Mouse (Mus musculus): ENCODE data around the gene Noto. TPM values are rescaled to one million over a fixed set of nuclear protein-coding genes. Genes with fewer than 3 reads are reported as not detected.

Gene Noto
- not detected in 2 replicates for polyA plus RNA-seq (2015; fragmentation: Nextera tagmentation; extraction: Ambion mirVana)

DNA sequence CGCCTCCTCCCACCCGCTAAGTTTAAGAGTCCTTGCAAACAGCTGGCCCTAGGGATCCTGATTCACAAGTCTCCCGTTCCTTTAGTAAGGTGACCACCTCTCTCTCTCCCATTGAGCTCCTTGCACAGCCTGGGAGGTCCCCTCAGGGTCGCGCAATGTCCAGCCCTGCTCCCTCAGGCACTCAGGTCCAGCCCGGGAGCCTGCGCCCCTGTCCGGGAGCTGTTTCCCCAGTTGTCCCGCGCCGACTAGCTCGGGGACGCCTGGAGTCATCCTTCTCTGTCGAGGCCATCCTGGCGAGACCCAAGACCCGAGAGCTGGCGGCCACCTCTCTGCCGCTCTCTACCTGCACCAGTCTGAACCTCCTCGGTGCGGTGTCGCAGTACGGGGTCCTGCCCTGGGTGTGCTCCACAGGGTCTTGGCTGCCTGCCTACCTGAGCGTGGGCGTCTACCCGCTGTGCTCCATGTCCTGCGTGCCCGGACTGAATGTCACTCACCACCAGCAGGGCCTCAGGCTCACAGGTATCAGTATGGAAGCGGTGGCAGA lies at the start of gene Noto:
TSS of gene Noto (plus strand) at position 51 of the 544 bp plus-strand sequence.
- peak within 1 kb of the TSS; percentile 35 for H3K4me2 ChIP-seq (ENCODE audit: low read length)
- DNase-seq (ENCODE audit: low spot score) (no peak), ATAC-seq (replicated peaks; ENCODE audit: low FRiP score, low read depth) (no peak; the same call in 1 of the 2 replicates)
- no peaks in the 10 kb centered on the region for H3K36me3 ChIP-seq (ENCODE audit: insufficient read depth, low read length)
- H3K9ac ChIP-seq (ENCODE audit: low read depth, low read length) = 0 out of 2 replicates have a peak within 1 kb of the TSS, but pooled peaks have one; percentile 37
- H3K4me3 ChIP-seq (replicated peaks; ENCODE audit: low read depth, low read length) = no peak within 1 kb of the TSS
- H3K27me3 ChIP-seq (ENCODE audit: insufficient read depth, low read length) = no peaks in the 10 kb centered on the region
- no peak within 1 kb of the TSS for H3K27ac ChIP-seq
- 13% methylated on average over 28 of the region's 28 CpGs for WGBS
- H3K9me3 ChIP-seq (replicated peaks; ENCODE audit: low read length) = no peaks in the 10 kb centered on the region
- no peak for TF ChIP-seq CTCF (IDR thresholded peaks at IDR 0.05; ENCODE audit: low read depth)
- H3K4me1 ChIP-seq (replicated peaks; ENCODE audit: insufficient read depth, low read length) = no peaks in the 10 kb centered on the region

DNA sequence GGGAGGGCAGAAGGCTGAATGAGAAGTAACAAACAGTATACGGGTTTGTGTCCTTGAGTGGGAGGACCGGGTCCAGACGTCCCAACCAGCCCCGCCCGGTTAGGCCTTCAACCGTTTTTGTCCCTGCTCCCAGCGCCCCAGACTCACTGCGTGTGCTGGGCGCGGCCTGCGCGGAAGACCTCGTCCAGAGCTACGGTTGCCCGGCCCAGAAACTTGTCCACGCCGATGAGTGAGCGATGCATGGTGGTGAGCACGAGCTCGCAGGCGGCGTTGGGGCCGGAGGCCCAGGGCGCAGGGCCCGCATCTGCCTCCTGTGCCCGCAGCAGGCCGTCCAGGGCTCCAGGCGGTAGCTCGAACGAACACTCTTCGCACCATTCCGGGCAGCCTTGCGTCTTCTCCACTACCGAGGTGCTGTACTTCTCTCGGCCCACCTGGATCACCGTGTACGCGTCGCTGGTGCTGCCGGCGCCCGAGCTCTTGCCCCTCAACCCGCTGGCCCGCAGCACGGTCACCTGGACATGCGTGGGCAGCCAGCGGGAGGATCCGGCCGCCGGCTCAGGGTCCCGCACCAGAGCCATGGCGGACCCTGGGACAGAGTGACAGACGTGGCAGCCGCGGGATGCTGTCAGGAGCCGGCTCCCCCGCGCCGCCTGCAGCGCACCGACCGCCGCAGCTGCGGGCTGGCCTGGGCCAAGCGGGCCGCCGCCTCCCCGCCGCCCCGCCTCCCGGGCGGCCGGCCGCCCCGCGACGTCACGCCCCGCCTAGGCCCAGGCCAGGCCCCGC lies 49.5 kb upstream of the Noto start, which contains the start of gene Rab11fip5:
TSS of gene Rab11fip5 (minus strand) at position 684 of the 783 bp plus-strand sequence.
- Histone ChIP-seq H3K27ac (peak within 1 kb of the TSS; percentile 75), H3K4me1 (replicated peaks; ENCODE audit: insufficient read depth, low read length) (peaks cover 19% of the 10 kb centered on the region), H3K4me2 (ENCODE audit: low read length) (peak within 1 kb of the TSS; percentile 91), H3K4me3 (replicated peaks; ENCODE audit: low read depth, low read length) (peak within 1 kb of the TSS; percentile 64), H3K27me3 (ENCODE audit: insufficient read depth, low read length) (no peaks in the 10 kb centered on the region), H3K9ac (ENCODE audit: low read depth, low read length) (peak within 1 kb of the TSS; percentile 77), H3K9me3 (replicated peaks; ENCODE audit: low read length) (no peaks in the 10 kb centered on the region), H3K36me3 (ENCODE audit: insufficient read depth, low read length) (no peaks in the 10 kb centered on the region)
- no peak for TF ChIP-seq CTCF (IDR thresholded peaks at IDR 0.05; ENCODE audit: low read depth)
- DNase-seq (ENCODE audit: low spot score) = no peak
- ATAC-seq (replicated peaks; ENCODE audit: low FRiP score, low read depth) = peak; percentile 8
- WGBS = 2% methylated on average over 79 of the region's 80 CpGs

DNA sequence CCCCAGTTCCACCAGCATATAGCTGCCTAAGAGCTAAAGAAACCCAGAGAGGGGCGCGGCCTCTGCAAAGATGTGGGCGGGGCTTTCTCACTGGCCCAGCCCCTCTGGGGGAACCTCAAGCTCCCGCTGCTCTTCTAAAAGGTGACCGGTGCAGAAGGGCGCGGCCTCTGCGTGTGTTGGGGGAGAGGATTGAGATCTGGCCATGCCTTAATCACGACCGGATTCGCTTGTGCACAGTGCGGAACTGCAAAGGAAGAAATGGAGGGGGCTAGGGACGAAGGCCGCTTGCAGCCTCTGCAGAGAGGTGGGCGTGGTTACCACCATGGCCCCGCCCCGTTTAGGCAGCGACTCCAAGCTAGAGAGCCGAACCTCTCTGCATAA lies 49.0 kb upstream of the Noto start:
- Histone ChIP-seq H3K27ac (peak overlapping the region; percentile 75), H3K9me3 (replicated peaks; ENCODE audit: low read length) (no peaks in the 10 kb centered on the region), H3K4me1 (replicated peaks; ENCODE audit: insufficient read depth, low read length) (peaks cover 13% of the 10 kb centered on the region), H3K4me3 (replicated peaks; ENCODE audit: low read depth, low read length) (peak overlapping the region; percentile 64), H3K36me3 (ENCODE audit: insufficient read depth, low read length) (no peaks in the 10 kb centered on the region), H3K27me3 (ENCODE audit: insufficient read depth, low read length) (no peaks in the 10 kb centered on the region), H3K4me2 (ENCODE audit: low read length) (peak overlapping the region; percentile 91), H3K9ac (ENCODE audit: low read depth, low read length) (peak overlapping the region; percentile 77)
- peak; percentile 93 for ATAC-seq (replicated peaks; ENCODE audit: low FRiP score, low read depth)
- WGBS = 0% methylated on average over 19 of the region's 19 CpGs
- DNase-seq (ENCODE audit: low spot score) = peak; percentile 100
- TF ChIP-seq CTCF (IDR thresholded peaks at IDR 0.05; ENCODE audit: low read depth) = no peak

DNA sequence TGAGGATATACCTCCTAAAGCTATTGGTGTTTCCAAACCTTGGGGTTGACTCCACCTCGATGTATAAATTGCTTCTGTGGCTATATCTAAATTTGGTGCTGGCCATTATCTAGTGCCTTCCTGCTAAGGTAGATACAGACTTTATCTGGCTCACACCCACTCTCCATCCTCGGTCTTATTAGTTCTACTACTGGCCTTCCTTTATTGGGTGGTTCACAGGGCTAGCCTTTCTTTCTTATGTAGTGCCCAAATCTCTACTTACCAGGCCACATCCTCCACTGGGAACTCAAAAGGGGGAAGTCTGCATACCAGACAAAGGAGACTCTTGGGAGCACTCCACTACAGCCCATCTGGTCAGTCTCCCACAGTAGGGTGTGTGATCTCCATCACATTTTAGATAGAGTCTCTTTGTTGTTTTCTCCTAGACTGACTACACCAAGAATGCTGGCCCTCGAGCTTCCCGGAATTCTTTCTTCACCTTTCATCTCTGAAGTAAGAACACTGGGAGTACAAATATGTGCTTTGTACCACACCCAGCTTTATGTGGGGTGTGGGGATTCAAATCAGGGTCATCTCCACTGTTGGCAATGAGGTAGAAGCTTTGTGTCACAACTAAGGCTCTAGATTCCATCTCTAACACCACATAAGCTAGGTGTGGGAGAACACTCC lies 46.5 kb upstream of the Noto start:
- H3K9me3 ChIP-seq (replicated peaks; ENCODE audit: low read length) = no peaks in the 10 kb centered on the region
- H3K4me1 ChIP-seq (replicated peaks; ENCODE audit: insufficient read depth, low read length) = peaks cover 11% of the 10 kb centered on the region
- no peak overlapping the region for H3K27ac ChIP-seq
- no peak overlapping the region for H3K9ac ChIP-seq (ENCODE audit: low read depth, low read length)
- no peak overlapping the region for H3K4me2 ChIP-seq (ENCODE audit: low read length)
- no peaks in the 10 kb centered on the region for H3K27me3 ChIP-seq (ENCODE audit: insufficient read depth, low read length)
- H3K4me3 ChIP-seq (replicated peaks; ENCODE audit: low read depth, low read length) = no peak overlapping the region
- TF ChIP-seq CTCF (IDR thresholded peaks at IDR 0.05; ENCODE audit: low read depth) = no peak
- DNase-seq (ENCODE audit: low spot score) (no peak), ATAC-seq (replicated peaks; ENCODE audit: low FRiP score, low read depth) (no peak)
- no peaks in the 10 kb centered on the region for H3K36me3 ChIP-seq (ENCODE audit: insufficient read depth, low read length)
- 70% methylated on average over 4 of the region's 4 CpGs for WGBS

GRCm38 (mm10) chr6:85377876-85378275 lies 45.8 kb upstream of the Noto start:
- Histone ChIP-seq H3K4me2 (ENCODE audit: low read length) (no peak overlapping the region), H3K27ac (peak overlapping the region; percentile 69)
- no peak for ATAC-seq (replicated peaks; ENCODE audit: low FRiP score, low read depth)

DNA sequence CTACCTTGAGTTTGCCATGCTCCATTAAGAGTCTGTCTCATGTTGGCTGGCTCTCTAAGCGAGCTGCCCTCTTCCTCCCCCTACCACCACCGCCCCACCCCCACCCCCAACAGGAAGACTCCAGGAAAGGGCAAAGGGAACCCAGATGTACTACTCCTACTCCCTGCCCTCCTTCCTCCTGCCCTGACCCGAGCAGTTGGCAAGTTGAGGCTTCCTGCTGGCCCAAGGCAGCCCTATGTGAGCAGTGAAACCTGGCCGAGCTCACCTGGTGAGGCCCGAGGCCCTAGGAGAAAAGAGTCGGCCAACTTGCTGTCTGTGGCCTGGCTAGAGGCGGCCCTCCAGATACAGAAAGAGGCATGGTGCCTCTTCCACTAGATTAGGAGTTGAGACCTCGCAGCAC lies 45.1 kb upstream of the Noto start:
- H3K9ac ChIP-seq (ENCODE audit: low read depth, low read length) = no peak overlapping the region
- no peak for DNase-seq (ENCODE audit: low spot score)
- H3K4me2 ChIP-seq (ENCODE audit: low read length) = no peak overlapping the region
- whole genome bisulfite sequencing = 44% methylated on average over 8 of the region's 8 CpGs
- peak overlapping the region; percentile 69 for H3K27ac ChIP-seq
- H3K27me3 ChIP-seq (ENCODE audit: insufficient read depth, low read length) = no peaks in the 10 kb centered on the region
- no peaks in the 10 kb centered on the region for H3K36me3 ChIP-seq (ENCODE audit: insufficient read depth, low read length)
- H3K4me1 ChIP-seq (replicated peaks; ENCODE audit: insufficient read depth, low read length) = peaks cover 8% of the 10 kb centered on the region
- ATAC-seq (replicated peaks; ENCODE audit: low FRiP score, low read depth) = no peak
- H3K4me3 ChIP-seq (replicated peaks; ENCODE audit: low read depth, low read length) = no peak overlapping the region
- no peak for TF ChIP-seq CTCF (IDR thresholded peaks at IDR 0.05; ENCODE audit: low read depth)
- H3K9me3 ChIP-seq (replicated peaks; ENCODE audit: low read length) = no peaks in the 10 kb centered on the region

More at GRCm38 (mm10) chr6:85377876-85378275, 45.8 kb upstream of the Noto start:
- H3K27me3 ChIP-seq (ENCODE audit: insufficient read depth, low read length) = no peaks in the 10 kb centered on the region
- peaks cover 11% of the 10 kb centered on the region for H3K4me1 ChIP-seq (replicated peaks; ENCODE audit: insufficient read depth, low read length)
- H3K36me3 ChIP-seq (ENCODE audit: insufficient read depth, low read length) = no peaks in the 10 kb centered on the region
- 36% methylated on average over 5 of the region's 5 CpGs for WGBS
- DNase-seq (ENCODE audit: low spot score) = no peak
- H3K4me3 ChIP-seq (replicated peaks; ENCODE audit: low read depth, low read length) = no peak overlapping the region
- TF ChIP-seq CTCF (IDR thresholded peaks at IDR 0.05; ENCODE audit: low read depth) = no peak
- H3K9ac ChIP-seq (ENCODE audit: low read depth, low read length) = no peak overlapping the region
- no peaks in the 10 kb centered on the region for H3K9me3 ChIP-seq (replicated peaks; ENCODE audit: low read length)

Data from kidney, postnatal 0 days (tissue).